Mouse (Mus musculus): ENCODE measurements around the gene Elmo1.

Elmo1 gene

DNA sequence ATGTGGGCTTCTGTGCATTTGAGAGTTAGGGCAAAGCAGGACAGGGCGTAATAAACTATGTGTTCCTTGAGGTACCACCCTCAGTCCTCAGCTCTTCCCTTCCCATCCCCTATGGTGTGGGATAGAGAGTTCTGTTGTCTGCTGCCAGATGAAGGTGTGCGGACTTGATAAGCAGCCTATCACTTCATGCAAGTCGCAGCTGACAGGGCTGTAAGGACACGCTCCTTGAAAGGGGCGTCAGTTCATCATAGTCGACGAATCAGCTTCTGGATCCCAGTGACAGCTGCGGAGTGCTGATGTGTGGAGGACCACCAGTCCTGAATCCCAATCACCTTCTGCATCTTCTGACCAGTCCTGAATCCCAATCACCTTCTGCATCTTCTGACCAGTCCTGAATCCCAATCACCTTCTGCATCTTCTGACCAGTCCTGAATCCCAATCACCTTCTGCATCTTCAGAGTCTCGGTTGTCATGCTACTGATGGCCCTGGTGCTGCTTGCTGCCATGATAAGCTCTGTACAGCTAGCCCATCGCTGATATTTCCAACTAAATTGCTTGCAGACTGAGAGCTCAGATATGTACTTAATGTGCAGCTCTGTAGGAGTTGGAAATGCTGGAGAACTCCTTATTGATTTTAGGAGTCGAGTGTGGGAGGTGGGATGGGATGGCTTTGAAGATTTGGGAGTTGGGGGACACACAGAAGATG, 59.9 kb downstream of the Elmo1 start:
- ATAC-seq (ENCODE audit: insufficient number of reproducible peaks, low FRiP score, low TSS enrichment) = no peak

DNA sequence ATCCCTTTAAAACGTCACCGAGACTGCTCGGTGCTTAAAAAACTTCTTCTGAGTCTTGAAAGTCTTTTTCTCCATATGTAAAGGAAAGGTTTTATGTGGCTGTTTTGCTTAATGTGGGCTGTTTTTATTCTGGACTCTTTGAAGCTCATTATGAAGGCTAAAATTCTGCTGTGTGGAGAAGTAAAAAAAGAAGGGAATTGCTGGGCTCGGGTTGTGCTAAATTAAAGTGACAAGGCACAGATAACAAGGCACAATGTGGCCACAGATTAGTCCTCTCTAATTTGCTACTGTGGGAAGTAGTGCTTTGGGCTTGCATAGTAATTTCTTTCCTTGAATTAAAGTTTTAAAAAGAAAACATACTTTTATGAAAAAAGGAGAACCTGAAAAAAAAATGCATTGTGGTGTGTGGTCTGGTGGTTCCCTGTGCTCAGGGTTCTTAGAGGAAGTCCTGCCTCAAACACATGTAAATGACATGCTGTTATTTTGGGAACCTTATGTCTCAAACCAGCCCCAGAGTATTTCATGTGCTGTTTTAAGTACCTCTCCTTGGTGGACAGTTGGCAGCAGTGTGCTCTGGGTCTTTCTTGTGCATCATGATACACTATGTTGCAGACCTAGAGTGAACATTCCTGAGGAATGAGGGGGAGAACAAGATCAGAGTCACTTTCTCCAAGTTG, 61.0 kb downstream of the Elmo1 start:
- ATAC-seq (ENCODE audit: insufficient number of reproducible peaks, low FRiP score, low TSS enrichment) = no peak

DNA sequence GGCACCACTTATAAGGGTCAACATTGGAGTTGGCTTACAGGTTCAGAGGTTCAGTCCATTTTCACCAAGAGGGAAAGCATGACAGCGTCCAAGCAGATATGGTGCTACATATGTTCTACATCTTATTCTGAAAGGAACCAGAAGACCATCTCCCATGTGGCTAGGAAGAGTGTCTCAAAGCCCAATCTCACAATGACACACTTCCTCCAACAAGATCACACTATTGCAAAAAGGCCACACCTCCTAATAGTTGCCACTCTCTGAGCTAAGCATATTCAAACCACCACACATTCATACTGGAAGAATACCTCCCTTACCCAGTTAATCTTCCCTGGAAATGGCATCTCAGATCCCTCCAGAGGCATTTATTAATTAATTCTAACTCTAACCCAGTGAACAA, 66.7 kb downstream of the Elmo1 start:
- ATAC-seq (ENCODE audit: insufficient number of reproducible peaks, low FRiP score, low TSS enrichment) = no peak

DNA sequence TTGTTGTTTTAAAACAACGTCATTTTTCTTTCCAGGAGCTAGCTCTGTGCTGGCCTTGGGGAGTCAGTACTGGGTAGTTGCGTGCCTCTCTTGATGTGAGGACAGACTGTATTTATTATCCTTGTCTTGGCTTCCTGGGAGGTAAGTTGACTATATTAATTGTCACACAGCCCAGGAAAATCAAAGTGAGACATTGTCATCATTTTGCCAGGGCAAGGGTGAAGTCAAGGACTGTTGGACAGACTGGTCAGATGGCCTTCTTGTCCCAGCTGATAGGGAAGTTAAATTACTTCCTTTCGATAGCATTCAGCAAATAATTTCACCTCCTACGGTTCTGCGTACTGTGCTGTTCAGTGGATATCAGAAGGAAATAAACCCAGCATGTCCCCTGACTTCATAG, 67.1 kb downstream of the Elmo1 start:
- ATAC-seq (ENCODE audit: insufficient number of reproducible peaks, low FRiP score, low TSS enrichment) = no peak

DNA sequence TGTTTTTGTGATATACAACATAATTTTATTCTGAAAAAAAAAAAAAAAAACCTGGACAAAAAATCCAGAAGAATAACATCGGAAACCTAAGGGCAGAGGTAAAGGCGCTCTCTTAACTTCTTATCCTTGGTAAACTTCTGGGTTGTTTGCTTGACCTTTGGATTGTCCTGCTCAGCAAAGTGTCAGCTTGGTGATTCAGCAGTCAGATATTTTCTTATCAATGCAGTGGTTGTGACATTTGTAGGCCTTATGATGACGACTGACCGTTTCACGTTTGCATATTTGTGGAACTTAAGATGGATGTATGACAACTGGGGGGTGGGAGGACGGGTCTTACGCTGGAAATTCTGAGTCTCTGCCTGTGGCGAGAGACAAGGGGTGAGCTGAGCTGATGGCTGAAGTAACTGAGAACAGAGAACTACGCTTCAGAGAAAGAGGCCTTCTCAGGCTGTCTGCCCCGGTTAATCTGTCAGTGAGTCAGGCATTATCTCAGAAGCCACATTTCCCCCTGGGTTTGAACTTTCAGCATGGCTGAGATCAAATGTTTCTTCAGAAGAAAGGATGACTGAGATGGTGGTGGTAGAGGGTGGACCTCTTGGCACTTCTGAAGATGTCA, 73.1 kb downstream of the Elmo1 start:
- no peak for ATAC-seq (ENCODE audit: insufficient number of reproducible peaks, low FRiP score, low TSS enrichment)

DNA sequence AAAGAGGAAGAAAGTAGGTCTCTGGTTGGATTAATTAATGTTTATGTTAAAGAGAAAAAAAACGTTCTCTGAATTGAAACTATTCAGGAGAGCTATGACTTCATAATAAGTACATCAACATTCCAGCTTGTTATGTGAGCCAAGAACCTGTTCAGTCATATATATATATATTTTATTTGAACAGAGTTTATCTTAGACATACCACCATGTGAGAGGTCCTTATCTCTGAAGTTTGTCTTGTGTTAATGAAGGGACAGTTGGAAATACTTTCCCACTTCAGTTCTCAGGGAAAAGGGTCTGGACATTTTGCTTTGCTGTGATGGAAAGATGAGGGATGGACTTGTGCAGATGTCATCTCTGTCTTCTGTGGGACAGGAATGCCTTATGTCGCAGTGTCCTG, 74.4 kb downstream of the Elmo1 start:
- ATAC-seq (ENCODE audit: insufficient number of reproducible peaks, low FRiP score, low TSS enrichment) = no peak

DNA sequence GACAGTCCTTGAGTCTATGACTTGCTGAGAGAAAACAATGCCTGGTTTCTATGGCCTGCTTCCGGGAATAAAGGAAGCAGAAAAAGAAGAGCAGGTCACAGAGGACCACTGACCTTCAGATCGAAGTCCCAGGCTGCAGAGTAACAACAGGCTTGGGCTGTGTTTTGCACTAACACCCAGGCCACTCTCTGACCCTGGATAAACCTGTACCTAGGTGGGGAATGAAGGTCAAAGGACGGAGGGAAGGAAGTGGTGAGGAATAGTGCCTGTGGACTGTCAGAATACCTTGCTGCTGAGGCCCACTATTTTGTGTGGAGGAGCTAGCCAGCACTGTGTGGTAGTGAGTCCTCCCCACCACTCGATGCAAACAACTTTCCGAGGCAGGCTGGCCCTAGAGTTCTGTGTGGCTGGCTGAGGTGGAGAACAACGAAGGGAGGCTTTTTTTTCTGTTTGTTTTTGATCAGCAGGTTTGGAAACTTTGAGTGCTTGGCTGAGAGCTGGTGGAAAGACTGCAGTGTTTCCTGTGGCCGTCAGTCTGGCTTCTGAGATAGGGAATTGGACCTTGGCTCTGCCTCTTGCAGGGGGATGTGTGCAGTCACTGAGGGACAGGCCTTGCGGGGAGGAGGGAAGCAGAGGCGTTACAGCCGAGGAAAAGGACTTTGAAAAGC, 83.7 kb downstream of the Elmo1 start:
- no peak for ATAC-seq (ENCODE audit: insufficient number of reproducible peaks, low FRiP score, low TSS enrichment)

DNA sequence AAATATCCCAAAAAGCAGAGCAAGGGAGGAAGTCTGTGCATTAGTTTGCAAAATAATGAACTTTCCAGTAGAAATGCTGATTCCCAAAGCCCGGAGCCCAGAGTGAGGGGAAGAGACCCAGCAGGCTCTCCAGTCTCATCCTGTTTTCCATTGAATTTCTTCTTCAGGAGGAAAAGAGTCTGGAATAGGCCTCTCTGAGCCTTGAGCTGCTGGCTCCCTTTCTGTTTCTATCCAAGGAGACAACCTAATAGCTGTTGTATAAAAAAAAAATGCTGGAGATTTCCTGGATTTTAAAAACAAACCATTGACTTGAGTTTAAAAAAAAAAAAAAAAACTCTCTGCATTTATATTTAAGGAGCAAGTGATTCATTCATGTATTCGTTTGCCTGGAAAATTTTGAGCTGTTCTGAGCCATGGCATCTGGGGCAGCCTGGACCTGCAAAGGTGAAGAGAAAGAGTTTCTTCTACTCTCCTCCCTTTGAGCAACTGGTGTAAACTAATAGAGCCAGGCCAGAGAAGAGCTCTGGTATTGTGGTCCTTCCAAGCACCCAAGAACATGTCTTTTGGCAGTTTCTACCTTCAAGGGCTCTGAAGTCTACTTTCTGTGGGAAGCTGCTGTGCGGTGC, 84.4 kb downstream of the Elmo1 start:
- ATAC-seq (ENCODE audit: insufficient number of reproducible peaks, low FRiP score, low TSS enrichment) = no peak

DNA sequence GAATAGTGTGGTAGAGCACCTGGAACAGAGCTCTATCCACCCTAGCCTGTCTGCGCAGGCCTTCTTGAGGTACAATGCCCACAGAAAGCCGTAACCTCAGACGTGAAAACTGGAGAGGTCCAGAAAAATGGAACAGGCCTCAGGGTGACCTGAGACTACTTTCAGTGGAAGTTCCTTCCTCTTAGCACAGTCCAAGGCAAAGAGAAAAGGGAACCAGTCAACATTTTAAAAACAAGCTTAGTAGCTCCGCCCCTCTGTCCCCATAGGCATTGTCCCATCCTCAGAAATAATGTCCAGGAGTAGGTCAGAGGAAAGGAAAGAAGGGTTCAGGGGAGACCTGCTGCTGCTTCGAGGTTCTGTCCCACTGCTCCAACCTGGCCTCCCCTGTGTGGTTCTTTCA, 90.3 kb downstream of the Elmo1 start:
- ATAC-seq (ENCODE audit: insufficient number of reproducible peaks, low FRiP score, low TSS enrichment) = no peak

DNA sequence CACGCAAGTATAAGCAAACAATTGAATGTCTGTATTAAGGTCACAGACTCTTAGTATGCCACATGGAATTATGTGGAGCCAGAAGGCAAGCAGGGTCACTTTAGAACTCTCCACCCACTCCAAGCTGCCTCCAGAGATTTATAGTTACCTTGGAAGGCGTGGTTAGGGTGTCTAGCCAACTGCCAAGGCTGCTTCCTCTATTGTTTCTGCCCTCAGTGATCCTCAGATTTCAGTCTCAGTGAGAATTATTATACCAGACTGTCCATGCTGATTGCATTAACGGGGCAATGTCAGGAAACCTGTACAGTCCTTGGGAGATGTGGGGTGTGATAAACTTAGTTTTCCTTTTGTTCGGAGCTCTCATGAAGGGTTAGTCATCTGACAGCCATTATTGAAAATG, 90.9 kb downstream of the Elmo1 start:
- no peak for ATAC-seq (ENCODE audit: insufficient number of reproducible peaks, low FRiP score, low TSS enrichment)

DNA sequence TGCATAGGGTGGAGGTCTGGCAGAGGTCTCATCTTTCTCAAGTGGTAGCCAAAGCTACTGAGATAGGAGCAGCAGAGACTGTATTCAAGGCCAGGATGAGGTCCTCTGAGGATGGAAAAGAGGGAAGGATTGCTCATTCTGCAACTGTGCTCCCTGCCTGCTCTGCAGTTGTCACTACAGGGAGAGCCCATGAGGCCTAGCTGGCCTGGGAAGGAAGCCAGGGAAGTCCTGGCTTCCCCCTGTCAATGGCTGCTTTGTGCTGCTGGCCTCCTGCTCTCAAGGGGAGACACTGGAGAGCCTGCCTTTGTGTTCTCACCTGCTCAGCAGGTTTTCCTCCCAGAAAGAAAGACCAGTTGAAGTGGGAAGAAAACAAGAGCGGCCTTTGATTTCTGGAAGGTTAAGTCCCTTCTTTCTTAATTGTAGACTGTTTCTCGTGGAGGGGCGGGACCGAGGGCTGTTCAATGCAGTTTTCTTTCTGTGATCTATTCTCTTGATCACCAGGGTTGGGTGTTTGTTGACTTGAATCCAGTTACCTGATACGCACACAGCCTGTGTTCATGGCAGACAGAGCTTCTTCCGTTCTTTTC, 91.9 kb downstream of the Elmo1 start:
- ATAC-seq (ENCODE audit: insufficient number of reproducible peaks, low FRiP score, low TSS enrichment) = no peak

DNA sequence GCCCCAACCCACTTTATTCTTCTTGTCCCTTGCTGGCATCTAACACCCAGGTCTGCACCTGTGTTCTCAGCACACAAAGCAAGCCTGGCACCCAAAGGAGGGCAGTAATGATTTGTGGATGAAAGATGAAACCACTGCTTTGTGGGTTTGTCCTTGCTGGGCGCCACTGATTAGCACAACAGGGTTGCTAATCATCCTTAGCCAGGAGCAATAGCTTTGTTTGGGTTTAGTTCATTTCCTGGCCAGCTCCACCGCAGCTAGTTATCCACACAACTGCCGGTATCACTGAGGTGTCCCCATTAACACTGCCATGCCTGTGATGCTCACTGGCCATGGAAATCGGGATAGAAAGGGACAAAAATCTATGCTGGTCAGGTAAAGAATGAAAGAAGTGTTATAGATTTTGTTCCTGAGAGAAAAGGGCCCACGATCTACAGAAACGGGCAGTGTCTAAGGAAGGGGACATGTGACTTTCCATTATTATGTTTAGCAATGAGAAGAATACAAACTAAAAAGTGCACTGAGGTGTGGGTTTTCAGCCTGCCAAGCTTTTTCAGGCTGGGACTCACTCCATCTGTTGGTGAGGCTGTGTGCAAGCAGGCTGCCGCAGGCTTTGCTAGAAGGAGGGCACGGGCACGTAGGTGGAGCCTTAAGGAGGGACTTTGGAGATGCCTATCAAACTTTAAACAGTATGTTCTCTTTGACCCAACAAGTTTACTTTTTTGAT, 93.3 kb downstream of the Elmo1 start:
- peak; percentile 69 for ATAC-seq (ENCODE audit: insufficient number of reproducible peaks, low FRiP score, low TSS enrichment)

DNA sequence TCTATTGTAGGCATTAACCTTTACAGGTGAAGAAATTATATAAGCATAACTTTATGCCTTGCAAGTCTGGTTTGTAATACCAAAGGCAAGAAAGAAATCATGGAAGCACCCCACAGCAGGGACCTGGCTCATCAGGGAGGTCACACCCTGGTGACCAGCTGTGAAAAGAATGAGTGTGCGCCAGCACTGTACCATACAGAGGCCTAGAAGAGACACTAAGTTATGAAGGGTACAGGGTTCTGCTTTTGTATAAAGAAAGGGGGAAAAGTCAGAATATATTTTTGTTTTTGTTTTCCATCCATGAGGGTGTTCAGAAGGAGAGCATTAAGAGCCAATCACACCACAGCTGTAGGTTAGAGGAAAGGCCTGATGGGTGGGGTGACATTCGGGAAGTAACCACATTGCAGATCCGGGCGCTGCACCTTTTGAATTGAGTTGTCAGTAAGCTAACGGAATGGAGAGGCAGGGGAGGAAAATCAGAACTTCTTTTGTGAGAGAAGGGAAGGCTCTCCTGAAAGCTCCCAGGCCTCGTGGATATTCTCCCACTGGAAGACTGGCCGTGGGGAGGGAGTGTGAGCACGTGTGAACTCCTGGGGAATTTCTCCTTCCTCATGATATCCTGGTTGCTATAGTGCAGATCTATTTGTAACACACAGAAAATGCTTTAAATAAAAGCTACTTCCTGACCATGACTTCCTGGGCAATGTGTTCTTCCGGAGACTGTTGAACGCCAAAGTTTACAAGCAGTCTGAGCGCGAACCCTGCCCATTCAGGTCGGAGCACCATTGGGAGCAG, 94.0 kb downstream of the Elmo1 start:
- no peak for ATAC-seq (ENCODE audit: insufficient number of reproducible peaks, low FRiP score, low TSS enrichment)

DNA sequence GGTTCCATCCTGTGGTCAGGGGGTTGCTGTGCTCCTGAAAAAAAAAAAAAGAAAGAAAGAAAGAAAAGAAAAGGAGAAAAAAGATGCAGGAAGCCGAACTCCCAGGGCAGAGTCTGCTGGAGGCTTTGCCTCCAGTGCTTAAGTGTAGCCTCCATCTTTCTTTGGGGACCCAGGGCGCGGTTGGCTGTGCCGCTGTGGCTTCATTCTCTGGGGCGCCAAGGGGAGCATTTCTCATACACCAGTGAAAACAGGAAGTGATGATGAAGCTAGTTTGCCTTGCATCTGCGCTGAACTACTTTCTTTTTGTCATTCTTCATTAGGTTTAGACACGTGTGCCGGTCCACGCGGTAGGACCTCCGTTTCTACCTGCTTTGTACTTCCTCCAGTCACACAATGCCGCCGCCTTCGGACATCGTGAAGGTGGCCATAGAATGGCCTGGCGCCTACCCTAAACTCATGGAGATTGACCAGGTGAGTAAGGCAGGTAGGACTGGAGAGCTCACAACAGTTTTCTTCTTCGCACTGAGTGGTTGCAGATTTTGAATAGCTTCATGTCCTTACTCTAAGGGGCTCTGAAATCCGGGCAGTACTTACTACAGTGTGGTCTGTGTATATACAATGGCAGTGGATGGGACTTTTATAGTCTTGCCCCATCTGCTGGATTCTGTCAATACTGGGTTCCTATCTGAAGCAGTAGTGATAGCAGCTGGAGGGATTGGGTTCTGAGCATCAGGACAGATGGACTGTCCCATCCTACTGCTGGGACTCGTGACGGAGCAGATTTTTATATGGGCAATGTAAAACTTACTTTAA, 94.8 kb downstream of the Elmo1 start:
- no peak for ATAC-seq (ENCODE audit: insufficient number of reproducible peaks, low FRiP score, low TSS enrichment)

DNA sequence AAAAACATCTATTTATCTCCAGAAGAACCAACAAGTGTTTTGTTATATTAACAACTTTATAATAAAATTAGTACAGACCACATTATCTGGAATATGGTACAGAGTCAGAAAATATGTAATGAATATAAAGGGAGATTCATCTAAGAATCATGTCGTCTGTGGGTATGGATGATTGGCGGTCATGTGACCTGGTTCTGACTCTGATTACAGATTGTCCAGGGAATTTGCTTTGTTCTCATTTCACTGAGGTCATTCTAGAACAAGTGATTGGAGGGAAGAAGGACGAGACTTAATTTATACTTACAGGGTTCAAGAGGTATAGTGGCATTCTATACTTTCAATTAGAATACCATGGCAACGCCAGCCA, 95.4 kb downstream of the Elmo1 start:
- no peak for ATAC-seq (ENCODE audit: insufficient number of reproducible peaks, low FRiP score, low TSS enrichment)

DNA sequence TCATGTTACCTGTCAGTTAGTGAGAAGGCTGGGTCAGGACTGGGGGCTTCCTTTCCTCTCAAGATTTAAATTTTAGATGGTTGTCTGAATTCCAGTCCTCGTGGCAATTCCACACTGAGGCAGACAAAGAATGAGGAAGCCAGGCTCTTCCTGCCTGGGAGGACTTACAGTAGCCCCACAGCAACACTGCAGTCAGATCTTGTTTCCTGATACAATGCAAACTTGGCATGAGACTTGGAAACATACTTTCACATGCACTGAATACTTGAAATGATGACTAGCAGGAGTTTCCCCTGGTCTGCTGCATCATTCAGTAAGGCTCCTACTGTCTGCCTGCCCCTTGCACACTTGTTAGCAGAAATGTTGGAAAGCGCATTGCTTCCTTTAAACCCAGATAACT, 97.3 kb downstream of the Elmo1 start:
- no peak for ATAC-seq (ENCODE audit: insufficient number of reproducible peaks, low FRiP score, low TSS enrichment)

DNA sequence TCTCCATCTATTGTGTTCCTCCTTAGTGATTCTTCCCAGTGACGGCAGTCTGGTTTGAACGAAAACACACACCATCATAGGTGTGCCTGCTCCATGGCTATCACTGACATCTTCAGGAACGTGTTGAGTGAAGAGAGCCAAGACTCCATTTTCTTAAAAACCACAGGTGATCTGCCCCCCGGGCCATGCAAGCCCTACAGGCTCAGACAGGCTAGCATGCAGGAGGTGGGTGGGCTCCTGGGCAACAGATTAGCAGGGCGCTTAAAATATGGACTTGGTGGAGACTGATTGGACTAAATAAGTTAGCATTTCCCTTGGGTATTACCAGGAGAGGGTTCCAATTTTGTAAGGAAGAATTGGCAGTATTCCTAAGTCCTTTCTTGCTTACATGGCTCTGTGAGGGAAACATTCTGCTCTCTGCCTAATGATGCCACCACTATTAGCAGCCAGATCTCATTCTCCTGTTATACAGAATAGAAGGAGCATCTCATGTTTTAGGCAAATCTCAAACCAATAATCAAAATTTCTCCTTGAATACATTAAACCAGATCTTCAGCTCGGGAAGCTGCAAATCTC, 101.7 kb downstream of the Elmo1 start:
- ATAC-seq (ENCODE audit: insufficient number of reproducible peaks, low FRiP score, low TSS enrichment) = no peak

DNA sequence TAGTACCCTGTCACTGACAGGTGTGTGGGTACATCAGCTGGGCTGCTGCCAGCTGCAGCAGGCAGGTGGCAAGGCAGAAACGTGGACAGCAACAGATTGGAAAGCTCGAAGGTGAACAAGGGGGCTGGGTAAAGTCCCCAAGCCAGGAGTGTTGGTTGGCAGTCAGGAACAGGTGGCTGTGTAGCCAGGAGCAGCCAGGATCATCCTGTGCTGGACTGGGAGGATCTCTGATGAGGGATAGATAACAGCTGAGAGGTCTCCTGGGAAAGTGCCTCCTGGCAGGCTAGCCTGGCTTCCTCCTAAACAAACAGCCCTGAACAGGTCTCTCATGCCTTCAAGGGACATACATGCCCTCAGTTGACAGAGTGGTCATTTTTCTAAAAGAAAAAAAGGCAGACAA, 110.2 kb downstream of the Elmo1 start:
- ATAC-seq (ENCODE audit: insufficient number of reproducible peaks, low FRiP score, low TSS enrichment) = no peak
